Mouse (Mus musculus): ENCODE measurements around the gene Ccr10.

DNA sequence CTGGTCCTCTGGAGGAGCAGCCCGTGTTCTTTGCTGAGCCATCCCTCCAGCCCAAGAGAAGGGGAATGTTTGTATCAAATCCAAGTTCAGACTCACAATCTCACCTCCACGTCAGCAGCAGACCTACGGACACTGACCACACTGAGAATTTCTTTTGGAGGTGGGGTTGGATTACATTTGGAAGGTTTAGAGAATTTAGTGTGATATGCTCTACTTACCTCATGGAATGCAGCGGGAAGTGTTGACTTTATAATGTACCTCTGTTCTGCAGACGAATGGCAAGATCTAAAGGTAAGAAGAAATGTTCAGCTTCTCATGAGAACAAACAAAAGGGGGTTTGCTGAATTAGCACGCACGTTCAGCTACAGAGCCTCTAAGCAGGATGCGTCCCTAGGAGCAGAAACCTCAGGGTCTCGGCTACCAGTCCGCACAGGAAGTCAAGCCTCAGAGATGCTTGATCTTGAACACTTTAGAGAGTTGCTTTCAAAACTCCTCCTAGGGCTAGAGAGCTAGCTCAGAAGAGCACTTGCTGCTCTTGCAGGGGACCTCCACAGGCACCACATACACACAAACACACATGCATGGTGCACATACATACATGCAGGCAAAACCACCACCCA, 43.3 kb upstream of the Ccr10 start:
- no peak for TF ChIP-seq POLR2A (IDR thresholded peaks at IDR 0.05; ENCODE audit: control insufficient read depth, low read depth, low read length)
- TF ChIP-seq CTCF (IDR thresholded peaks at IDR 0.05; ENCODE audit: control insufficient read depth, insufficient read depth, insufficient replicate concordance, low read depth, low read length), result no peak

Data from testis, adult 2 months (tissue).